Mouse (Mus musculus): ENCODE results near the gene Pitx1. TPM values are rescaled to one million over a fixed set of nuclear protein-coding genes. Genes with fewer than 3 reads are reported as not detected.

Pitx1 gene
- polyA plus RNA-seq, 2 experiments from 2014 or later = not detected

DNA sequence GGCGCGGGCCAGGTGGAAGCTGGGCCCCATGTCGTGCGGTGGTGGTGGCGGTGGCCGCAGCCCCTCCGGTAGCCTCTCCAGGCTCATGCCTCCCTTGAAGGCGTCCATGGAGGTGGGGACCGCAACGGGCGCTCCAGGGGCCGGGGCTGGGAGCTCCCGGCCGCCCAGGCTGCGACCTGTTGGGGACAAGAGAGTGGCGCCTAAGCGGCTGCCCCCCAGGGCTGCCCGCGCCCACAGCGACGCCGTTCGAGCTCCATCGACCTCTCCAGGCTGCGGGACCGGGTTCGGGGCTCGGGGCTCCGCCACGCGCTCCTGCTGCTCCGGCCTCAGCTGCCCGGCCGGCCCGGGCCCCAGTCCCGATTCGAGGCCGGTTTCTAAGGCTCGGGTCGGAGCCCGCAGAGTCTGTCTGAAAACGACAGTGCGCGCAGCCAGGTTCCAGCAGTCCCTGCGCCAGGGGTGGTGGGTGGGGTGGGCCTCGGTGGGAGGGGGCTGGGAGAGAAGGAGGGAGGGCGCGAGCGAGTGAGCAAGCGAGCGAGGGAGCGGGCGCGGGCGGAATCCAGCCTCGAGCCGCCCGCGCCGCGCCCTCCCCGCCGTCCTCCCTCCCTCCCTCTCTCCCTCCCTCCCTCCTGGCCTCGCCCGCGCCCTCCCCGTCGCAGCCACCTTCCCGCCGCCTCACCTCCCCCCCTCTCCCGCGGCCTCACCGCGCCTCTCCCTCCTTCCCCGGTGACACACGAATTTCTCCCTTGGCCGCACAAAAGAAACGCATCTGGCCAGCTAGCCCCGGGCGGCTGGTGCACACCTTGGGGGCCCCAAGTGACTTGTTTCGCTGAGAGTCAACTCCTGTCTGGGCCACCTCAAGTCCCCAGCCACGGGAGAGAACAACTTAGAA, 4.9 kb downstream of the Pitx1 start:
- no peak for ATAC-seq

DNA sequence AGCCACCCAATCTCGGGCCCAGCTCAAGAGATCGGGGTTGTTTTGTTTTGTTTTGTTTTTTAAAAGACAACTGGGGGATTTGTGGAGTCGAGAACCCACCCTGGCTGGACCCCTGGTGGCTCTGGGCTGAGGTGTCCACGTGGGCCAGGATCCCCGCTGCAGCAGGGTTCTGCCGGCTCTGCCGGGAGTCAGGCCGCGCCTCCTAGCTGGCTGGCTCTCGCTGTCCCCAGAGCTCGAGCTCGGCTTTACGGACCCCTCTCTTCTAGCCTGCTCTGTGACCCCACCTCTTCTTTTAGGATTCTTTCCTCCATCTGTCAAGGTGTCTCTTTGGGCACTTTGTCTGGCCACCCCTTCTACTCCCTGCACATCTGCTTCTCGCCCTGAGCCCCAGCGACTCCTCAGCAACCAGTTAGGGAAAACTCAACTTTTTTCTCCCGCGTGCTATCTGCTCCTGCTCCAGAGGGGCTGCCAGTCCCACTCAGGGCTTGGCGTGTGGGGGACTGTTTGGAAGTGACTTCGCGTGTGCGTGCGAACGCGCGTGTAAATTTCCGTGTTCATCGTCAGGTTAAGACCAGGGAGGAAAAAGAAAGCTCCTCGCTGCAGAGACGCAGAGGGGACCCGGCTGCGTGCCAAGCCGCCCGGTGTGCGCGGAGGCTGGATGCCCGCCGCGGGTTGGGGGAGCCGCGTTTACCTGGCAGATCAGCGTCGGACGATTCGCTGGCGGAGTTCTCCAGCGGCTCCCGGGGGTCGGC, 5.7 kb downstream of the Pitx1 start:
- ATAC-seq = no peak

- no peak for ATAC-seq
Measured at GRCm38 (mm10) chr13:55829018-55829655, 6.9 kb downstream of the Pitx1 start.

GRCm38 (mm10) chr13:55828141-55829017, 7.6 kb downstream of the Pitx1 start:
- ATAC-seq = no peak

- no peak for ATAC-seq
Measured at GRCm38 (mm10) chr13:55827679-55828140, 8.3 kb downstream of the Pitx1 start.

GRCm38 (mm10) chr13:55826796-55827678, 9.0 kb downstream of the Pitx1 start:
- ATAC-seq = no peak

DNA sequence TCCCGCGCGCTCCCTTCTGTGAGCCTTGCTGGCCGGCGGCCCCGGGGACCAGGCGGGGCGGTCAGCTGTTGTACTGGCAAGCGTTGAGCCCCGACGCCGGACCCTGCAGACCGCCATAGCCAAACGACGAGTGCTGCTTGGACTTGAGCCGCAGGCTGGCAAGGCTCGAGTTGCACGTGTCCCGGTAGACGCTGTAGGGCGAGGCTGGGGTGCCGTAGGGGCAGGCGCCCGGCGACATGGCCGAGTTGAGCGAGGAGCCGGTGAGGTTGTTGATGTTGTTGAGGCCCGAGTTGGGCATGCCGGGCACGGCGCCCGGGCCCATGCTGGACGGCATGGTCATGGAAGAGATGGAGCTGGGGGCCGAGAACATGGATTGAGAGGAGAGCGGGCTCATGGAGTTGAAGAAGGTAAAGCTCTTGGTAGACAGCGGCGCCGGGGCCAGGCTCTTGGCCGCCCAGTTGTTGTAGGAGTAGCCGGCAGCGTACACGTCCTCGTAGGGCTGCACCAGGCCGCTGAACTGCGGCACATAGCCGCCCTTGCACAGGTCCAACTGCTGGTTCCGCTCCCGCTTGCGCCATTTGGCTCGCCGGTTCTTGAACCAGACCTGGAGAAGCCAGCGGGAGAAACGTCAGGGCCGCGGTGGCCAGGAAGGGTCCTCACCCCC, 9.9 kb downstream of the Pitx1 start:
- no peak for ATAC-seq

DNA sequence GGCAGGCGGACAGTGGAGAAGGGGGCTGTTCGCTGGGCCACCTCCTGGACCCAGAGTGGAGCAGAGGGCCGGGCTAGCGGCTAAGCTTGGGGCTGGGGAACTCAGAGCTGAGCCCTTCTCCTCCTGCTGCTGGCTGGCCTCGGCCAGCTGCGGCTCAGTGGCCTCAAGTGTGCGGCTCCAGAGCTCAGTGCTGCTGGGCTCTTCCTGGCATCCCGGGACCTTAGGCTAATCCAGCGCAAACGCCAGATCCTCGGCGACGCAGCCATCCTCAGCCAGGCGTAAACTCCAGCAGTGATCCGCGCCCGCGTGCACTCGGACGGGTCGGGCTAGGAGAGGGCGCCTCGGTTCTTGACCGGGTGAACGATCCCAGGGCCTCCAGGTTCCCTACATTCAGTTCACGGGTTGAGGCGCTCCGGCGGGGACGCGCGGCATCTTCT, 10.7 kb downstream of the Pitx1 start:
- ATAC-seq = no peak

DNA sequence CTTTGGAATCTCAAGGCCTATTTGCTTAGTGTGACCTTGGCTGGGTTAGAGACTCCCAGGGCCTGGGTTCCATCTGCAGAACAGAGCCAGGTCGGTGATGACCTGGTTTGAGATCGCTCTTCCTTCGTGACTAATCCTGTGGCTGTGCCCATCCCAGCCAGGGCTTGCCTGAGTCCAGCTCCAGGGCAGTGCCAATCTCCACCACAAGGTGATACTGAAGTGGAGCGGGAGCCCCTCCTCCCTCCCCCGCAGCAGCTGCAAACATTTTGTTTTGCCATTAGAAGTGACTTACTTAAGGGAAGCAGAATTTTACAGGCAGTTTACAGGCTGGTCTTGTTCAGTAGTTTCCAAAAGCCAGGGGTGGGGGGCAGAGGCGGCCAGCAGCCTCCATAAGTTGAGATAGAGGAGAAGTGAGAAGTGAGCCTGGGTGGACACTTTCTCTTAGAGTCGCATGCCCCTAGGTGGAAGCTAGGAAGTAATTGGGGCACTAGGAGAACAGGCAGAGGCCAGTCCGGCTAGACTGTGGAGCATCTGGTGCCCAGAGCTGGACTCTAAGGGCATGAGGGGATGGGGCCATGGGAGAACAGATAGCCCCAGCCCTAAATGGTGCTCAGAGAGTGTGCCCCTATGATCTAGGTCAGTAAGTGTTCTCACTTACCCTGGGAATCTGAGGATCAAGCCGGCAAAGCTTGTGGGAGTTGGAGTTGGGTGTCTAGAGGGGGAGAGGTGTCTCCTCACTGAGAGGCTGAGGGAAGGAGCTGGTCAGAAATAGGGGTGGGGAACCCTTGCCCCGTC, 11.6 kb downstream of the Pitx1 start:
- ATAC-seq = no peak

DNA sequence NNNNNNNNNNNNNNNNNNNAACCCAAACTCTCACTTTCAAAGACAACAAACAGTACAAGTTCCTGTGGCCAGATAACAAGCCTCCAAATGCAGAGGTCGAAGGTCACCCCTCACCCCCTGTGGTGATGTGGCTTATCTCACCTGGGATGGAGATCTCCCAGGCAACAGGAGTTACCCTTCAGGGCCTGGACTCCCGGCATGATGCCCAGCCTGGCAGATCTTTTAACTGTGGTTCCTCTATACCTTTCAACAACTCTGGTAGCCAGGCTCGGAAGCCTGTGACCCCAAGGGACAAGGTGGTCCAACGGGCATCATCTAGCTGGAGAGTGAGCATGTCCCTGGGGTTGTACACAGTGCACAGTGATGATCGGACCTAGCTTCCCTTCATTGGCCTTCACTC, 13.5 kb downstream of the Pitx1 start:
- no peak for ATAC-seq

- ATAC-seq = no peak
Measured at GRCm38 (mm10) chr13:55814834-55815233, 21.2 kb downstream of the Pitx1 start.

- no peak for ATAC-seq
Measured at GRCm38 (mm10) chr13:55813490-55814016, 22.4 kb downstream of the Pitx1 start.

DNA sequence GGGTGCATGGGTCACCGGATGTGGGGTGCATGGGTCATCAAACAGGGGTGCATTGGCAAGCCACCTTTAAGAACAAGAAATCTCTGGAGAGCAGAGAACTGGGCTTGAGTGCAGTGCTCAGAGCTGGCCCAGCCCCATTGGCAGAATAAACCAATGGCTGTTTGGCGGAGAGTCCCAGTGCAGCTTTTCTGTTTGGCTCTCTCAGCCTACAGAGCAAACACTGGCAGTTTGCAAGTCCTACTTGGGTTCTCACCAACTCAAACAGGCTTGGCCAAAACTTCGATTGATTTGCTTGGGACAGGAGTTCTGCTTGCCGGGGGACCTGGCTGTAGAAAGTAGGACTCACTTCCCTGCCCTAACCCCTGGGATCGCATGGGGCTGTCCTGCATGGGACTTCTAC, 25.0 kb downstream of the Pitx1 start:
- ATAC-seq = no peak

- no peak for ATAC-seq
Measured at GRCm38 (mm10) chr13:55809707-55810106, 26.3 kb downstream of the Pitx1 start.

- no peak for ATAC-seq
Measured at GRCm38 (mm10) chr13:55809041-55809623, 26.9 kb downstream of the Pitx1 start.

- no peak for ATAC-seq
Measured at GRCm38 (mm10) chr13:55803973-55804372, 32.0 kb downstream of the Pitx1 start.

- ATAC-seq = no peak
Measured at GRCm38 (mm10) chr13:55801246-55801645, 34.7 kb downstream of the Pitx1 start.

GRCm38 (mm10) chr13:55786120-55786519, 49.9 kb downstream of the Pitx1 start:
- no peak for ATAC-seq

GRCm38 (mm10) chr13:55784268-55784667, 51.7 kb downstream of the Pitx1 start, which contains the start of gene Catsper3:
Gene Catsper3, plus strand, starts transcription at chr13:55784568.
- ATAC-seq = no peak

Measured in CD4-positive, CD25-positive, alpha-beta regulatory T cell, adult 4 months (primary cell).